Mouse (Mus musculus): ENCODE measurements around the gene Metap2. TPM values are rescaled to one million over a fixed set of nuclear protein-coding genes. Genes with fewer than 3 reads are reported as not detected.
"Not testable (repeated sequence)": the region's sequence is repeated elsewhere in the genome, so short reads cannot be mapped to it uniquely, and the experiment has no call there.

Gene Metap2
- polyA plus RNA-seq, 1 experiment from 2014 or later: 165 TPM

DNA sequence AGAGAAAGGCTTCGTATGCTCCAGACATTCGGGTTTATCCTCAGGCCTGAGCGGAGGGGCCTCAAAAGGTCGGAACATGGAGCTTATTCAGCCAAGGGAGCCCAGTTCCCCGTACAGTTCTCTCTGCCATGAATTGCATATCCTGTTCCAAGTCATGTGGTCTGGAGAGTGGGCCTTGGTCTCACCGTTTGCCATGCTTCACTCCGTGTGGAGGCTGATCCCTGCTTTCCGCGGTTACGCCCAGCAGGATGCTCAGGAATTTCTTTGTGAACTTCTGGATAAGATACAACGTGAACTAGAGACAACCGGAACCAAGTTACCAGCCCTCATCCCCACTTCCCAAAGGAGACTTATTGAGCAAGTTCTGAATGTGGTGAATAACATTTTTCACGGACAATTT is 50.2 kb downstream of the Metap2 start:
- Histone ChIP-seq H3K36me3 (ENCODE audit: control insufficient read depth, insufficient read depth, low read length) (no peaks in the 10 kb centered on the region), H3K27ac (ENCODE audit: low read depth, low read length) (no peak overlapping the region), H3K27me3 (ENCODE audit: control insufficient read depth, insufficient read depth, low read length) (no peaks in the 10 kb centered on the region), H3K9me3 (ENCODE audit: control insufficient read depth, low read length) (no peaks in the 10 kb centered on the region; the same call in 1 of the 2 replicates), H3K9ac (replicated peaks; ENCODE audit: low read depth, low read length) (no peak overlapping the region), H3K4me3 (ENCODE audit: low read depth, low read length) (no peak overlapping the region), H3K4me2 (ENCODE audit: low read depth, low read length) (no peak overlapping the region), H3K4me1 (ENCODE audit: control insufficient read depth, insufficient read depth, low read length) (no peaks in the 10 kb centered on the region)
- no peak for ATAC-seq (ENCODE audit: low read depth)
- WGBS: 98% methylated on average over 13 of the region's 13 CpGs

DNA sequence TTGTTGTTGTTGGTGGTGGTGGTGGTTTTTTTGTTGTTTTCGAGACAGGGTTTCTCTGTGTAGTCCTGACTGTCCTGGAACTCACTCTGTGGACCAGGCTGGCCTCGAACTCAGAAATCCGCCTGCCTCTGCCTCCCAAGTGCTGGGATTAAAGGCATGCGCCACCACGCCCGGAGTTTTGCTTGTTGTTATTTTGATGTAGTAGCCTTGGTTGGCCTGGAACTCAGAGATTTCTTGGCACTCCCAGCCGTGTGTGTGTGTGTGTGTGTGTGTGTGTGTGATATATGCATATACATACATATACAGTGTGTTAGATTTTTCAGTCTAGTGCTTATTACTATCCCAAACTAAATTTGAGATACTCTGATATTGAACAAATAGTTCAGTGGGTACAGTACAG is 61.8 kb downstream of the Metap2 start:
- H3K27me3 ChIP-seq (ENCODE audit: control insufficient read depth, insufficient read depth, low read length): not testable (repeated sequence)

DNA sequence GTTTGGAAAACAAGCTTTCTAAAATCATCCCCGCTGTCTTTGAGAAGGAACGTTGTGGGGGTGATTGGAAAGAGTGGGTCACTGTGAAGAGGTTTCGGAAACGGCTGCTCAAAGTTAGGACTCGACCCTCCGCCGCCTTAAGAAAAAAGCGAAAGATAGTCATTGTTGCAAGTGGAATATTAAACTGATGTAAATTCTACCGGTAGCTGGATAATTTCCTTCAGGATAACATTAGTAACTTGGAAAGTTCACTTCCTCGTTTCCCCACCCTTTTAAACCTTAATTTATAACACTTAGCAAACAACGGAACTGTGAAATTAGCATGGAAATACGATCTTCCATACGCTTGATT is 62.5 kb downstream of the Metap2 start:
- WGBS: 2% methylated on average over 13 of the region's 13 CpGs

More for the DNA sequence above, 61.8 kb downstream of the Metap2 start:
- not testable (repeated sequence) for H3K4me2 ChIP-seq (ENCODE audit: low read depth, low read length); H3K4me3 ChIP-seq (ENCODE audit: low read depth, low read length); ATAC-seq (ENCODE audit: low read depth); H3K4me1 ChIP-seq (ENCODE audit: control insufficient read depth, insufficient read depth, low read length); H3K9ac ChIP-seq (replicated peaks; ENCODE audit: low read depth, low read length); H3K27ac ChIP-seq (ENCODE audit: low read depth, low read length); H3K9me3 ChIP-seq (ENCODE audit: control insufficient read depth, low read length); H3K36me3 ChIP-seq (ENCODE audit: control insufficient read depth, insufficient read depth, low read length)
- 91% methylated on average over 7 of the region's 7 CpGs for WGBS

DNA sequence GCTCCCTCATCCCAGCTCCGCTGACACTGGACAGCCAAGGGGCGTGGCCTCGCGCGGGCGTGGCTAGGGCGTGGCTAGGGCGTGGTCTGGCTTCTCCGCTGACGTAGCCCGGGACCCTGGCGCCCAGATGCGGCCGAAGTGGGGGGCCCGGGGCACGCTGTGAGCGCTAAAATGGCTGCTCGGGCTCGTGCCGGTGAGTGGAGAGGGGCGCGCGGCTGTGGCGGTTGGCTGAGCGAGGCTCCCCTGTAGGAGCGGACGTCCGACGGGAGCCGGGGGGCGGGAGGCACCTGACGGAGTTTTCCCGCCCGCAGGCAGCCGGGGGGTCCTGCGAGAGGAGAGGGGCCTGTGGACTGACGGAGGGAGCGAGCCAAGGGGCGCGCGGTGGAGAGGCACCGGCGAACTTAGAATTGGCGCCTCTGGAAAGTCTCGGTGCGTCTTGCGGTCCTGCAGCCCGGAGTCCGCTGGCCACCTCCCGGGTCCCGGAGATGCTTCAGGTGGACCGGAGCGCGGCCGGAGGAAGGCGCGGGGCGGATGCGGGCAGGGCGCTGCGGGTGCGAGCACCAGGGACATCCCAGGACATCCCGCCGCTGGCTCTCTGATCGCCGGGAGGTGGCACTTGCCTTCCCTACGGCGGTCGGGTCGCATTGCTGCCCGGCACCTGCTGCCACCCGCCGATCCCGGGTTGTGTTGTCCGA is 63.0 kb downstream of the Metap2 start:
- Histone ChIP-seq H3K9me3 (ENCODE audit: control insufficient read depth, low read length) (no peaks in the 10 kb centered on the region), H3K27me3 (ENCODE audit: control insufficient read depth, insufficient read depth, low read length) (peaks cover 10% of the 10 kb centered on the region; the same call in 1 of the 2 replicates), H3K4me3 (ENCODE audit: low read depth, low read length) (peak overlapping the region; percentile 47), H3K27ac (ENCODE audit: low read depth, low read length) (no peak overlapping the region), H3K4me2 (ENCODE audit: low read depth, low read length) (peak overlapping the region; percentile 96), H3K9ac (replicated peaks; ENCODE audit: low read depth, low read length) (0 out of 2 replicates have a peak overlapping the region, but pooled peaks have one; percentile 35), H3K4me1 (ENCODE audit: control insufficient read depth, insufficient read depth, low read length) (0 out of 2 replicates have a peak, but pooled peaks cover 3% of the 10 kb centered on the region), H3K36me3 (ENCODE audit: control insufficient read depth, insufficient read depth, low read length) (no peaks in the 10 kb centered on the region)
- WGBS: under 1% methylated on average over 63 of the region's 75 CpGs
- ATAC-seq (ENCODE audit: low read depth): peak; percentile 89

More for the DNA sequence above, 62.5 kb downstream of the Metap2 start:
- Histone ChIP-seq H3K36me3 (ENCODE audit: control insufficient read depth, insufficient read depth, low read length) (no peaks in the 10 kb centered on the region), H3K4me2 (ENCODE audit: low read depth, low read length) (peak overlapping the region; percentile 96), H3K27me3 (ENCODE audit: control insufficient read depth, insufficient read depth, low read length) (peaks cover 10% of the 10 kb centered on the region; the same call in 1 of the 2 replicates), H3K4me3 (ENCODE audit: low read depth, low read length) (peak overlapping the region; percentile 47), H3K27ac (ENCODE audit: low read depth, low read length) (no peak overlapping the region), H3K9ac (replicated peaks; ENCODE audit: low read depth, low read length) (no peak overlapping the region), H3K4me1 (ENCODE audit: control insufficient read depth, insufficient read depth, low read length) (0 out of 2 replicates have a peak, but pooled peaks cover 3% of the 10 kb centered on the region), H3K9me3 (ENCODE audit: control insufficient read depth, low read length) (no peaks in the 10 kb centered on the region)
- no peak for ATAC-seq (ENCODE audit: low read depth)

DNA sequence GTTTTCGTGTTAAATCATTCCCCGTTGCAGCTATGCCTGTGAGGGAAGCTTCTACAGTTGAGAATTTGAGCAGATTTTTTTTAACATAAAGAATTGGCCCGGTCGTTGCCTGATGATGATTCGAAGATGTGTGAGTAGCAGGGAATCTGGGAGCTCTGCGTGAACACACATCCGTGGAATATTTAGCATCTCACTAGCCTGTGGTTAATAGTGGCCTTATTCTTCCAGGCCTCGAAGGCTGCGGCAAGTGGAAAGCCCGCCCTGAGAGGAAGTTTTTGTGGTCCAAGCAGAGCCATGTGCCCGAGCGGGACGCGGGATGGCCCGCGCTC is 63.6 kb downstream of the Metap2 start:
- H3K4me3 ChIP-seq (ENCODE audit: low read depth, low read length): peak overlapping the region; percentile 47
- 3% methylated on average over 16 of the region's 16 CpGs for WGBS
- no peak overlapping the region for H3K27ac ChIP-seq (ENCODE audit: low read depth, low read length)
- H3K4me1 ChIP-seq (ENCODE audit: control insufficient read depth, insufficient read depth, low read length): 0 out of 2 replicates have a peak, but pooled peaks cover 3% of the 10 kb centered on the region
- H3K4me2 ChIP-seq (ENCODE audit: low read depth, low read length): peak overlapping the region; percentile 96
- ATAC-seq (ENCODE audit: low read depth): no peak; the same call in 1 of the 2 replicates
- H3K36me3 ChIP-seq (ENCODE audit: control insufficient read depth, insufficient read depth, low read length): no peaks in the 10 kb centered on the region
- H3K9ac ChIP-seq (replicated peaks; ENCODE audit: low read depth, low read length): 0 out of 2 replicates have a peak overlapping the region, but pooled peaks have one; percentile 35
- H3K9me3 ChIP-seq (ENCODE audit: control insufficient read depth, low read length): no peaks in the 10 kb centered on the region
- H3K27me3 ChIP-seq (ENCODE audit: control insufficient read depth, insufficient read depth, low read length): peaks cover 10% of the 10 kb centered on the region; the same call in 1 of the 2 replicates

DNA sequence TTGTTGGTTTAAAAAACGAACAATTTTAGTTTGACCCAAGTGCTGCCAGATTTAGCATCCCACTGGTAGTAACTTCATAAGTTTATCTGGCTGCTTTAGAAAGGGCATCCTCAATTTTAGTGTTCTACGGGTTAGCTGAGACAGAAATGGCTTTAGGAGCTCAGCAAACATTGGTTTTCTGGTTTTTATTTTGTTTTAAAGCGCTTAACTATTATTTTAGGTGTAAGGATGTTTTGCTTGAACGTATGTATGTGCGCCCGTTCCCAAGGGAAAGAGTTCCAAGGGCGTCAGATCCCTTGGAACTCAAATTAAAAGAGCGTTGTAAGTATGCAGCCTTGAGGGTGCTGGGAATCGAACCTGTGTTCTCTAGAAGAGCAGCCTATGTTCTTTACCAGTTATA is 64.1 kb downstream of the Metap2 start:
- 52% methylated on average over 9 of the region's 9 CpGs for WGBS
- no peak overlapping the region for H3K27ac ChIP-seq (ENCODE audit: low read depth, low read length)
- no peaks in the 10 kb centered on the region for H3K36me3 ChIP-seq (ENCODE audit: control insufficient read depth, insufficient read depth, low read length)
- no peak for ATAC-seq (ENCODE audit: low read depth)
- H3K4me1 ChIP-seq (ENCODE audit: control insufficient read depth, insufficient read depth, low read length): 0 out of 2 replicates have a peak, but pooled peaks cover 3% of the 10 kb centered on the region
- no peak overlapping the region for H3K4me2 ChIP-seq (ENCODE audit: low read depth, low read length)
- H3K9ac ChIP-seq (replicated peaks; ENCODE audit: low read depth, low read length): no peak overlapping the region
- no peak overlapping the region for H3K4me3 ChIP-seq (ENCODE audit: low read depth, low read length)
- no peaks in the 10 kb centered on the region for H3K9me3 ChIP-seq (ENCODE audit: control insufficient read depth, low read length)
- peaks cover 10% of the 10 kb centered on the region; the same call in 1 of the 2 replicates for H3K27me3 ChIP-seq (ENCODE audit: control insufficient read depth, insufficient read depth, low read length)

DNA sequence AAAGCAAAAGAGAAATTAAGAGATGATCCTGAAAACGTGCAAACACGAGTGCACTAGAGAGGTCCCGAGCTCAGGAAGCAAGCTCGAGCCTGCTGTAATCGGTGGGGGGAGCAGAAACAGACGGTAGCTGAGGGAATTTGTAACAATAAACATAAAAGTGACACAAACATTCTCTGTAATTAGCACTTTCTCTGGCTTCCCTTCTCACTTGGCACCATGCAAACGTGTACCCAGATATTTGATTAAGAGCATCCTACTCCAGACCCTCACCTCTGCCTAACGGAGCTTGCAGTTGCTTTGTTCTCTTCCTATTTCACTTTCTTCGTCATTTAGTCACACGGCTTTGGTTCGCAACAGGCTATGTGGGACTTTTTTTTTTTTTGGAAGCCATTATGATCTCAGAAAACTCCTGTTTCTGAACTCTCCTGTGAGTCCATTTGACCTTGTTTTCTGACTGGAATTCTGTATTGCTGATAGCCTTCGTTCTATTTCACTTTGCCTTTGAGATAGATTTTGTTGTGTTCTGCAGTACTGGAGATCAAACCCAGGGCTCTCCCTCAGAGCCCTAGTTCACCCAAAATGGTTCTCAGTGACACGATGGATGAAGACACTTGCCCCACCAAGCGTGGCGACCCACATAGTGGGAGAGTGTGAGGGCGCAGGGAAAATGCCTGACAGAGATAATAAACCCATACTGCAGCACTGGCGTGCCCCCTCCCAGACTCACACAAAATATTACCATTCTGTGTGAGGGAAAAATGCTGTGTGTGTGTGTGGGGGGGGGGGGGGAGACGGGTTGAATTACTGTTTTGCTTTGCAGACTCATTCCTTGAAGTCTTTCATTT is 64.9 kb downstream of the Metap2 start:
- H3K9me3 ChIP-seq (ENCODE audit: control insufficient read depth, low read length): no peaks in the 10 kb centered on the region
- peaks cover 10% of the 10 kb centered on the region; the same call in 1 of the 2 replicates for H3K27me3 ChIP-seq (ENCODE audit: control insufficient read depth, insufficient read depth, low read length)
- WGBS: 14% methylated on average over 18 of the region's 18 CpGs
- no peak overlapping the region for H3K9ac ChIP-seq (replicated peaks; ENCODE audit: low read depth, low read length)
- no peak for ATAC-seq (ENCODE audit: low read depth)
- H3K27ac ChIP-seq (ENCODE audit: low read depth, low read length): no peak overlapping the region
- H3K4me3 ChIP-seq (ENCODE audit: low read depth, low read length): no peak overlapping the region
- no peaks in the 10 kb centered on the region for H3K36me3 ChIP-seq (ENCODE audit: control insufficient read depth, insufficient read depth, low read length)
- H3K4me2 ChIP-seq (ENCODE audit: low read depth, low read length): no peak overlapping the region
- H3K4me1 ChIP-seq (ENCODE audit: control insufficient read depth, insufficient read depth, low read length): 0 out of 2 replicates have a peak, but pooled peaks cover 3% of the 10 kb centered on the region

DNA sequence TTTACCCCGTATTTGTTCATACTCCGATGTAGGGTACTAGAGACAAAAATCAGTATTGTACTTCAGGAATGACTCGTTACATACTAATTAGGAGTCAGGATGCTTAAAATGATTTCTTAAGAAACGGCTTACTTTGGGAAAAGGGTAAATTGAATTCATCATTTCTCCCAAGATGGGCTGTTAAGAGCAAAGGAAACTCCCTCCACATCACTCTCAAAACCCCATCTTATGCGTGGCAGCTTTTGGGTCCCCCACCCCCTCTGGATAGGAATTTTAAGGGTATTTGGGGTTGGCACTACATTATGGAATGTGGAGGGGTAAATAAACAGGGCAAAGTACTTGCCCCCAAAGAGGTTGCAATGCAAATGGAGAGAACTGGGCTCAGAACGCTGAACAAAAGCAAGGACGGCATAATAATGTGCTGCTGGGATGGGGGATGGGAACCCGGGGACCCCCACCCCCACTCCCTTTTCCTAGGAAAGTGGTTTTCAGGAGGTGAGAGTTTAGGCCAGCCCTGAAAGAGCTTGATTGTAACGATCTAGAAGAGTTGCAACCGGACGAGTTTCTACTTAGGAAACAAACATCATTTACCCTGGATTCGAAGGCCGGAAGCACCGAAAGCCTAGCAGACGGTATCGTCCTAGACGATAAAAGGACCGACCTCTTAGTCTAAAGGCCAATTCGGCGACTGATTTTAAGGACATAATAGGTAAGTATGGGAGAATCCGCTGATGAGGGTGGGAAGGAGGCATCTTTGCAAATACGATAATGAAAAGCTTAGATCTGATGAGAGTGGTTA is 65.8 kb downstream of the Metap2 start, which contains the start of gene Usp44:
Gene Usp44, plus strand, starts transcription at position 625 of the 799 bp plus-strand sequence.
- Histone ChIP-seq H3K27me3 (ENCODE audit: control insufficient read depth, insufficient read depth, low read length) (peaks cover 10% of the 10 kb centered on the region; the same call in 1 of the 2 replicates), H3K4me1 (ENCODE audit: control insufficient read depth, insufficient read depth, low read length) (0 out of 2 replicates have a peak, but pooled peaks cover 3% of the 10 kb centered on the region), H3K4me3 (ENCODE audit: low read depth, low read length) (no peak within 1 kb of the TSS), H3K9me3 (ENCODE audit: control insufficient read depth, low read length) (no peaks in the 10 kb centered on the region), H3K9ac (replicated peaks; ENCODE audit: low read depth, low read length) (no peak within 1 kb of the TSS), H3K4me2 (ENCODE audit: low read depth, low read length) (no peak within 1 kb of the TSS), H3K27ac (ENCODE audit: low read depth, low read length) (no peak within 1 kb of the TSS), H3K36me3 (ENCODE audit: control insufficient read depth, insufficient read depth, low read length) (no peaks in the 10 kb centered on the region)
- 13% methylated on average over 22 of the region's 22 CpGs for WGBS
- no peak for ATAC-seq (ENCODE audit: low read depth)
